Mouse (Mus musculus): ENCODE data around the gene Gdpd5. TPM values are rescaled to one million over a fixed set of nuclear protein-coding genes. Genes with fewer than 3 reads are reported as not detected.
A peak's percentile ranks its signal among the peaks of the same experiment; 100 is the strongest.

Gene Gdpd5
- polyA plus RNA-seq, 1 experiment from 2014 or later, result 43.8 TPM

- H3K4me3 ChIP-seq, result no peak overlapping the region
- H3K9me3 ChIP-seq, result no peaks in the 10 kb centered on the region
- 80% methylated on average over 11 of the region's 11 CpGs for WGBS
- DNase-seq (ENCODE audit: low spot score), result no peak
- H3K36me3 ChIP-seq, result peaks cover 56% of the 10 kb centered on the region
- peaks cover 58% of the 10 kb centered on the region for H3K4me1 ChIP-seq (replicated peaks)
- no peaks in the 10 kb centered on the region for H3K27me3 ChIP-seq (ENCODE audit: insufficient read depth, poor library complexity, severe bottlenecking)
- H3K27ac ChIP-seq, result peak overlapping the region; percentile 23; the same call in 1 of the 2 replicates
These were observed 15.9 kb downstream of the Gdpd5 start for GRCm38 (mm10) chr7:99396994-99397659.

- peaks cover 50% of the 10 kb centered on the region for H3K36me3 ChIP-seq
- H3K4me1 ChIP-seq (replicated peaks), result peaks cover 67% of the 10 kb centered on the region
- no peak overlapping the region for H3K4me3 ChIP-seq
- H3K27ac ChIP-seq, result peak overlapping the region; percentile 66
- H3K9me3 ChIP-seq, result no peaks in the 10 kb centered on the region
- WGBS, result 70% methylated on average over 8 of the region's 8 CpGs
- DNase-seq (ENCODE audit: low spot score), result no peak
- no peaks in the 10 kb centered on the region for H3K27me3 ChIP-seq (ENCODE audit: insufficient read depth, poor library complexity, severe bottlenecking)
These were observed 20.2 kb downstream of the Gdpd5 start for GRCm38 (mm10) chr7:99401373-99401772.

DNA sequence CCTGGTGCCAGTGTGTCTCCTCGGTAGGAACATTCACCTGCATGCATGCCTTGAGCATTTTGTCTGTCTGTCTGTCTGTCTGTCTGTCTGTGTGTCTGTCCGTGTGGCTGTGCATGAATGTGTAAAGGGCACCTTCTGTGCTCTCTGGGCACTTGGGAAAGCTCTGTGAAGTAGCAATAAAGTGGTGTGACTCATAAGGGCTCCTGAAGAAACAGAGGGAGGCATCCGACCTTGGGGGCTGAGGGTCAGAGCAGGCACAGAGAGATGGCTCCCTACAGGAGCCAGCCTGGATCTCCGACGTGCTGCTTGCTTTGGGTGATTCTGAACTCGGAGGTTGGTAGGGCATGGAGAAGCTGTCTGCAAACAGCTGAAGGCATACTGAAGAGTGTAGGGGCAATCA lies 21.3 kb downstream of the Gdpd5 start:
- no peaks in the 10 kb centered on the region for H3K9me3 ChIP-seq
- peaks cover 53% of the 10 kb centered on the region for H3K36me3 ChIP-seq
- peak overlapping the region; percentile 56 for H3K27ac ChIP-seq
- peaks cover 58% of the 10 kb centered on the region for H3K4me1 ChIP-seq (replicated peaks)
- H3K4me3 ChIP-seq, result no peak overlapping the region
- DNase-seq (ENCODE audit: low spot score), result no peak
- H3K27me3 ChIP-seq (ENCODE audit: insufficient read depth, poor library complexity, severe bottlenecking), result no peaks in the 10 kb centered on the region
- 74% methylated on average over 6 of the region's 6 CpGs for WGBS

DNA sequence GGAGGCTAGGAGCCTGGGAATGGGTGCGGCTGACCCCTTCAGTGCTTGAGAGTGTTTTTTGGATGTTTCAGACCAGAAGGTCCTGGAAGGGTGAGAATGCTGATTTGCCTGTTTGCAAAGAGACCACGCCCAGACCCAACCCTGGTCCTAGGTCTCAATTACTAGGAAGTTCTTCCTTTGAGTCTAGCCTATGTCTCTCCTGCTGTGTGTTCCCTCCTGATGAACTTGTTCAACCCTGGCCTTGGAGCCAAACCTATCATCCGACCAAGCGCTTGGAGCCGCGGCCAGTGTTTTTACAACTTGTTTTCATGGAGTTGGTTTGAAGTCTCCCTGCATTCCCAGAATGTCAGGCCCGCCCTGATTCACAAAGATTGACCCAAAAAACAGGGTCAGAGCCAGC lies 22.0 kb downstream of the Gdpd5 start:
- 86% methylated on average over 7 of the region's 7 CpGs for WGBS
- Histone ChIP-seq H3K4me1 (replicated peaks) (peaks cover 53% of the 10 kb centered on the region), H3K9me3 (no peaks in the 10 kb centered on the region), H3K27ac (peak overlapping the region; percentile 56; the same call in 1 of the 2 replicates), H3K36me3 (peaks cover 56% of the 10 kb centered on the region), H3K4me3 (no peak overlapping the region), H3K27me3 (ENCODE audit: insufficient read depth, poor library complexity, severe bottlenecking) (no peaks in the 10 kb centered on the region)
- DNase-seq (ENCODE audit: low spot score), result no peak

DNA sequence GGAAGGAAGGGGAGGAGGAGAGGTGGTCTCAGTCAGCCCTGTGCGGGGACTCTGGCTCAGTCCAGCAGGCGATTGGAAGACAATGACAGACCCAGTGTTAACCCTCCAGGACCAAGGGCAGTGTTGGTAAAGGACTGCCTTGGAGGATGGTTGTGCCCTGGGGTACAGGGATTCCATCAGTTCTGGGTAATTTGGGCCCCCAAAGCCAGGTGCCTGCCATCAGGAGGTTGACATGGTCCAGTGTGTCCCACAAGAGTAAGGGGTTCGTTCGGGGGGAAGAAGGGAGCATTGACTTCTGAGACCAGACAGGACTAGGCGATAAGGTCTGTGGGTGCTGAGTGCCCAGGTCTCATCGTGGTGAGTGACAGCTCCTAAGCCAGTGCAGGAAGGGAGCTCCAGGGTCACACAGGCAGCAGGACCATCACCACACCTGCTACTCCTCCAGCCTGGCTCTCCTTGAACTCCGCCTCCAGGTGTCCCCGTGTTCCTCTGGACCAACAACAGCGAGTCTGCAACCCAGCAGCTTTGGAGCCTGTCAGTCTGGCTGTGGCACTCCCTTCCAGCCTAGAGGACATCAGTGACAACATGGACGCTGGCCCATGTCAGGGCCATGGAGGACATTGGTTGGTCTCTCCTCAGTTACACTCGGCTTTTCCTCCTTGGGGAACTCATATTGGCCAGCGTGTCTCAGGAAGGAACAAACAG lies 23.0 kb downstream of the Gdpd5 start:
- no peak overlapping the region for H3K27ac ChIP-seq
- H3K36me3 ChIP-seq, result peaks cover 47% of the 10 kb centered on the region
- H3K4me1 ChIP-seq (replicated peaks), result peaks cover 57% of the 10 kb centered on the region
- no peak for DNase-seq (ENCODE audit: low spot score)
- H3K27me3 ChIP-seq (ENCODE audit: insufficient read depth, poor library complexity, severe bottlenecking), result no peaks in the 10 kb centered on the region
- H3K9me3 ChIP-seq, result no peaks in the 10 kb centered on the region
- no peak overlapping the region for H3K4me3 ChIP-seq
- 76% methylated on average over 12 of the region's 12 CpGs for WGBS

DNA sequence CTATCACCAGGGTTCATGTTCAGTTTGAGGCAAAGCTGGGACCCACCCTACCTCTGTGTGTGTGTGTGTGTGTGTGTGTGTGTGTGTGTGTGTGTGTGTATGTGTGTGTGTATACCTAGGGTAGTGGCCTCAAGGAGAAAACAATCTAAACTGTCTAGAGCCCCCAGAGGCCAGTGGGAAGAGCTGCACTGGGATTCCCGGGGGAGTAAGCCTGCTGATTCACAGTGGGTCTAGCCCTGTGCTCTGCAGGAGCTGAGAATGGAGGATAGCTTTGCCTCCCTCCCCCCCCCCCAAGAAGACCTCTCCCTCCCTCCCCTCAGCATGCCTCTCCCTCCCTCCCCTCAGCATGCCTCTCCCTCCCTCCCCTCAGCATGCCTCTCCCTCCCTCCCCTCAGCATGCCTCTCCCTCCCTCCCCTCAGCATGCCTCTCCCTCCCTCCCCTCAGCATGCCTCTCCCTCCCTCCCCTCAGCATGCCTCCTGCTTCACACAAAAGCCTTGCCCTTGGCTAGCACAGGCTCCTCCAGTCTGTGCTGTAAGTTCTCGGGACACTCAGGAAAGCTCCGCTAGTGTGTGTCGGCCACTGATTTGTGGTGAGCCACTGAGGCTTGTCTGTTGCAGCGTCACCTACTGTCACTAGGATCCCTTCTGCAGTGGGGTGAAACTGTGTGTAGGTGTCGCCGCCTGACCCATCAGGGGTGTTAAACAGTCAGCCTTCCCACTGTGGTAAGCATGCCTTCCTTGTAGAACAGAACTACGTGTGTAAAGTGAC lies 24.4 kb downstream of the Gdpd5 start:
- Histone ChIP-seq H3K4me3 (no peak overlapping the region), H3K27ac (peak overlapping the region; percentile 74)
- WGBS, result 28% methylated on average over 8 of the region's 8 CpGs

DNA sequence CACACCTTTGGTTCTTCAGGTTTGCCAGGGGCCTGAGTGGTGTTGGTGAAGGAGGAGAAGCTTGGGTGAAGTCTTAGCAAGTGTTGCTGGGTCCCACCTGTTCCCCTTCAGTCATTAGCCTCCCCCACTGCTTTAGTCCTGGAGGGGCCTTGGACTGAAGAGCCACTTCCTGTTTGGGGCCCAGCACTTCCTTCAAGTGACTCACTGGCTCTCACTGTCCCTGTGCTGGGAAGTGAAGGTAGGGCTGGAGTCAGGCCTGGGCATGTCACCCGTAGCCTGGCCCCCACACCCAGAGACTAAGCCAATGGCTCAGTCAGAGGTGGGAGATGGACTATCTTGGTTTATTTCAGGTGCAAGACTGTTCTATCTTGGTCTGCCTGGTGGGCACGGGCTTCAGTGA lies 26.4 kb downstream of the Gdpd5 start:
- no peak for DNase-seq (ENCODE audit: low spot score)
- no peak overlapping the region for H3K4me3 ChIP-seq
- peaks cover 60% of the 10 kb centered on the region for H3K36me3 ChIP-seq
- no peaks in the 10 kb centered on the region for H3K27me3 ChIP-seq (ENCODE audit: insufficient read depth, poor library complexity, severe bottlenecking)
- 0 out of 2 replicates have a peak, but pooled peaks cover 4% of the 10 kb centered on the region for H3K9me3 ChIP-seq
- 90% methylated on average over 2 of the region's 2 CpGs for WGBS
- H3K27ac ChIP-seq, result peak overlapping the region; percentile 30; the same call in 1 of the 2 replicates
- H3K4me1 ChIP-seq (replicated peaks), result peaks cover 62% of the 10 kb centered on the region

More for the DNA sequence above, 24.4 kb downstream of the Gdpd5 start:
- peaks cover 43% of the 10 kb centered on the region for H3K36me3 ChIP-seq
- DNase-seq (ENCODE audit: low spot score), result no peak
- no peaks in the 10 kb centered on the region for H3K27me3 ChIP-seq (ENCODE audit: insufficient read depth, poor library complexity, severe bottlenecking)
- H3K9me3 ChIP-seq, result no peaks in the 10 kb centered on the region
- H3K4me1 ChIP-seq (replicated peaks), result peaks cover 70% of the 10 kb centered on the region

DNA sequence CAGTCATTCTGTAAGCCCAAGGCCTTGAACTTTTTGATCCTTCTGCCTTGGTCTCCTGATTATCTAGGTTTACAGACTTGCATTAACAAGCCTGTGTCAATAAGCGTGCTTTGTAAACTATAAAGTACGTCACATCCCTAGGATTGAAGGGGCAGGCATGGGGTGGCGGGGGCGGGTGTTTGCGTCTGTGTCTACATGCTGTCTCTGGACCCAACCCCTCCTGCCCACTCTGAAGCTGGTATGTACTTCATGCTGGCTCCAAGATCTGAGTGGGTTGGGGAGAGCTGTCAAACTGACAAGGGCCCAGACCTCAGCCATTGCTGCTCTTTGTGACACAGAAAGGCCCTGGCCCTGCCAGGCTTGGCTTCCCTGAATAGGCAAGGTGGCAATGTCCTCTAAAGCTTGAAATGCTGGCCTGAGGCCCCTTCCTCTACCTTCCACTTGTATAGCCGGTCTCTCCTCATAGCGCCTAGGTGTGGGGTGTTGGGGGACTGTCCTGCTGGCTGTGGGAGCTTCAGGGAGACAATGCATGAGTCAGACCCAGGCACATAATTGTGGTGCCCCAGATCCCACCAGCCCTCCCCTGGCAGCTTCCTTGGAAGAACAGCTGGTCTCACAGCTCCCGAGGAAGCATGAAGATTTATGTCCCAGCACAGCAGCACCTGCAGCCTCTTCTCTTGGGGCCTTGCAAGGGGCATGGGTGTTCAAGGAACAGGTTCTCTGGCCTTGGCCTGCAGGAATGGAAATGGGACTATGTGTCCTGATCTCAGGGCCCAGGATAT lies 28.4 kb downstream of the Gdpd5 start:
- WGBS, result 84% methylated on average over 8 of the region's 8 CpGs
- no peak for DNase-seq (ENCODE audit: low spot score)
- peak overlapping the region; percentile 62; the same call in 1 of the 2 replicates for H3K27ac ChIP-seq
- no peak overlapping the region for H3K4me3 ChIP-seq
- H3K4me1 ChIP-seq (replicated peaks), result peaks cover 49% of the 10 kb centered on the region
- H3K9me3 ChIP-seq, result 0 out of 2 replicates have a peak, but pooled peaks cover 4% of the 10 kb centered on the region
- no peaks in the 10 kb centered on the region for H3K27me3 ChIP-seq (ENCODE audit: insufficient read depth, poor library complexity, severe bottlenecking)
- peaks cover 61% of the 10 kb centered on the region for H3K36me3 ChIP-seq

GRCm38 (mm10) chr7:99410315-99410714 lies 29.1 kb downstream of the Gdpd5 start:
- DNase-seq (ENCODE audit: low spot score), result no peak
- H3K27ac ChIP-seq, result peak overlapping the region; percentile 62; the same call in 1 of the 2 replicates
- peaks cover 46% of the 10 kb centered on the region for H3K4me1 ChIP-seq (replicated peaks)
- H3K9me3 ChIP-seq, result 0 out of 2 replicates have a peak, but pooled peaks cover 4% of the 10 kb centered on the region
- H3K27me3 ChIP-seq (ENCODE audit: insufficient read depth, poor library complexity, severe bottlenecking), result no peaks in the 10 kb centered on the region
- no peak overlapping the region for H3K4me3 ChIP-seq
- WGBS, result 82% methylated on average over 9 of the region's 9 CpGs
- H3K36me3 ChIP-seq, result peaks cover 61% of the 10 kb centered on the region

- H3K4me1 ChIP-seq (replicated peaks), result peaks cover 37% of the 10 kb centered on the region
- no peak for DNase-seq (ENCODE audit: low spot score)
- 0 out of 2 replicates have a peak, but pooled peaks cover 4% of the 10 kb centered on the region for H3K9me3 ChIP-seq
- H3K27me3 ChIP-seq (ENCODE audit: insufficient read depth, poor library complexity, severe bottlenecking), result no peaks in the 10 kb centered on the region
- H3K4me3 ChIP-seq, result no peak overlapping the region
- peak overlapping the region; percentile 68 for H3K27ac ChIP-seq
- WGBS, result 55% methylated on average over 6 of the region's 6 CpGs
- peaks cover 68% of the 10 kb centered on the region for H3K36me3 ChIP-seq
These were observed 30.0 kb downstream of the Gdpd5 start for GRCm38 (mm10) chr7:99411047-99411779.

DNA sequence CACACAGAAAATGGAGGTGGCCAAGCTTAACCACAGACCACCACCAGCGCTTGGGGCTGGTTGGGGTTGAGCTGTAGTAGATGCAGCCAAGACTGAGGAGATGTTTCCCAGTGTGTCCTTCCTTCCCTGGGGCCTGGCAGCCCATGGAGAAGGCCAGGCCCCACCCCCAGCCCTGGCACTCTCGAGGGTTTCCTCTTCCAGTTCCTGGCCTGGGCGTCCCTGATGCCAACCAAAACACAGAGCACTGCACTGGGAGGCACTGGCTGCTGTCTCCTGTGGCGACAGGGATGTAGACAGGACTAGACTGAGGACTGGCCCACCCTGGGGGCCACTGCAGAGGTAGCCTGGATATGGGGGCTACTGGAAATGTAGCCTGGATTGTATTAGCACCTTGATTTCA lies 33.8 kb downstream of the Gdpd5 start:
- Histone ChIP-seq H3K4me1 (replicated peaks) (peaks cover 18% of the 10 kb centered on the region), H3K27me3 (ENCODE audit: insufficient read depth, poor library complexity, severe bottlenecking) (no peaks in the 10 kb centered on the region), H3K27ac (peak overlapping the region; percentile 45), H3K36me3 (peaks cover 68% of the 10 kb centered on the region), H3K4me3 (no peak overlapping the region), H3K9me3 (0 out of 2 replicates have a peak, but pooled peaks cover 4% of the 10 kb centered on the region)
- 83% methylated on average over 4 of the region's 4 CpGs for WGBS
- no peak for DNase-seq (ENCODE audit: low spot score)
